7 mouse cellular contexts compared by ENCODE assay signal in genomic region chr1:54826426-54826986, GRCm38 (mm10).
DNase-seq lines count a peak whose midpoint lies in the region; ATAC-seq and TF ChIP-seq lines count a peak whose summit lies in the region.

No protein-coding gene starts in this region.

- peaks cover 25% of the 10 kb centered on the region for H3K4me1 ChIP-seq in brown adipose tissue, adult 24 weeks (ENCODE audit: control insufficient read depth, insufficient read depth, insufficient read length, low read length)
- H3K4me1 ChIP-seq in heart, embryonic 10.5 days: peaks cover 31% of the 10 kb centered on the region
- peaks cover 3% of the 10 kb centered on the region; the same call in 1 of the 2 replicates for H3K4me1 ChIP-seq in stomach, postnatal 0 days (replicated peaks; ENCODE audit: control insufficient read depth, insufficient read depth)
- no peaks in the 10 kb centered on the region for H3K4me1 ChIP-seq in midbrain, embryonic 16.5 days (ENCODE audit: control insufficient read depth, insufficient read depth, low read length)

- H3K4me2 ChIP-seq in stomach, postnatal 0 days (replicated peaks; ENCODE audit: low read depth): no peak overlapping the region
- no peak overlapping the region for H3K4me2 ChIP-seq in midbrain, embryonic 16.5 days (ENCODE audit: low read length)

- H3K9me3 ChIP-seq in heart, embryonic 10.5 days: no peaks in the 10 kb centered on the region
- no peaks in the 10 kb centered on the region for H3K9me3 ChIP-seq in stomach, postnatal 0 days (ENCODE audit: control insufficient read depth, low read length)
- no peaks in the 10 kb centered on the region for H3K9me3 ChIP-seq in midbrain, embryonic 16.5 days (replicated peaks; ENCODE audit: control insufficient read depth, low read length, poor library complexity, severe bottlenecking)

- H3K27me3 ChIP-seq in heart, embryonic 10.5 days (ENCODE audit: insufficient read depth, poor library complexity, severe bottlenecking): no peaks in the 10 kb centered on the region
- no peaks in the 10 kb centered on the region for H3K27me3 ChIP-seq in stomach, postnatal 0 days (ENCODE audit: control insufficient read depth, insufficient read depth, low read length)
- no peaks in the 10 kb centered on the region for H3K27me3 ChIP-seq in midbrain, embryonic 16.5 days (ENCODE audit: control insufficient read depth, insufficient read depth, low read depth, low read length)

- H3K9ac ChIP-seq in stomach, postnatal 0 days (ENCODE audit: low read length): no peak overlapping the region
- no peak overlapping the region for H3K9ac ChIP-seq in midbrain, embryonic 16.5 days (ENCODE audit: low read depth, low read length)

- ATAC-seq in stomach, postnatal 0 days (ENCODE audit: low FRiP score, low TSS enrichment): peak; percentile 74
- no peak for ATAC-seq in midbrain, embryonic 16.5 days

- no peak for TF ChIP-seq EP300 in stomach, postnatal 0 days (optimal IDR thresholded peaks at IDR 0.05)

- DNase-seq in adrenal gland, adult (ENCODE audit: inconsistent age in 2 of 2, low spot score in 1 of 2): peak; percentile 93 to 97
- no peak for DNase-seq in heart, embryonic 10.5 days (ENCODE audit: low spot score)
- peak; percentile 98 to 99 for DNase-seq in kidney, postnatal 36 days
- peak; percentile 71 for DNase-seq in stomach, postnatal 0 days (ENCODE audit: low spot score)
- DNase-seq in left cerebral cortex, adult 8-10 months (ENCODE audit: low spot score in 2 of 2): no peak

- peak overlapping the region; percentile 56 for H3K27ac ChIP-seq in brown adipose tissue, adult 24 weeks (replicated peaks; ENCODE audit: low read depth, low read length)
- peak overlapping the region; percentile 47; the same call in 1 of the 2 replicates for H3K27ac ChIP-seq in heart, embryonic 10.5 days
- no peak overlapping the region for H3K27ac ChIP-seq in stomach, postnatal 0 days (replicated peaks)
- H3K27ac ChIP-seq in midbrain, embryonic 16.5 days (ENCODE audit: low read length): no peak overlapping the region

- H3K36me3 ChIP-seq in heart, embryonic 10.5 days: no peaks in the 10 kb centered on the region
- H3K36me3 ChIP-seq in stomach, postnatal 0 days (ENCODE audit: control insufficient read depth, insufficient read depth, low read length): no peaks in the 10 kb centered on the region
- H3K36me3 ChIP-seq in midbrain, embryonic 16.5 days (ENCODE audit: control insufficient read depth, insufficient read depth, low read length): no peaks in the 10 kb centered on the region

- 61% methylated on average over 4 of the region's 4 CpGs for WGBS in heart, embryonic 10.5 days
- WGBS in stomach, postnatal 0 days: 10% methylated on average over 4 of the region's 4 CpGs
- WGBS in midbrain, embryonic 16.5 days: 80% methylated on average over 4 of the region's 4 CpGs

- TF ChIP-seq CTCF in stomach, postnatal 0 days (IDR thresholded peaks at IDR 0.05; ENCODE audit: low read depth): no peak

- H3K4me3 ChIP-seq in brown adipose tissue, adult 24 weeks (ENCODE audit: insufficient read depth, low read depth, low read length): no peak overlapping the region
- H3K4me3 ChIP-seq in heart, embryonic 10.5 days: no peak overlapping the region
- H3K4me3 ChIP-seq in stomach, postnatal 0 days (ENCODE audit: low read depth, low read length): no peak overlapping the region
- H3K4me3 ChIP-seq in midbrain, embryonic 16.5 days (ENCODE audit: low read depth, low read length): no peak overlapping the region

Comparison
In these comparisons a context has a peak if more than half of its experiments do, and no peak if none do; other contexts are left out.
1. DNase-seq: peak in adrenal gland, adult (2 of 2), kidney, postnatal 36 days (2 of 2) and stomach, postnatal 0 days (single experiment); none in heart, embryonic 10.5 days (single experiment) and left cerebral cortex, adult 8-10 months (0 of 2).
2. H3K27ac ChIP-seq: peak in brown adipose tissue, adult 24 weeks (single experiment) and heart, embryonic 10.5 days (single experiment); none in stomach, postnatal 0 days (single experiment) and midbrain, embryonic 16.5 days (single experiment).